ENCODE assay signal across 11 mouse cellular contexts in the genomic region with DNA sequence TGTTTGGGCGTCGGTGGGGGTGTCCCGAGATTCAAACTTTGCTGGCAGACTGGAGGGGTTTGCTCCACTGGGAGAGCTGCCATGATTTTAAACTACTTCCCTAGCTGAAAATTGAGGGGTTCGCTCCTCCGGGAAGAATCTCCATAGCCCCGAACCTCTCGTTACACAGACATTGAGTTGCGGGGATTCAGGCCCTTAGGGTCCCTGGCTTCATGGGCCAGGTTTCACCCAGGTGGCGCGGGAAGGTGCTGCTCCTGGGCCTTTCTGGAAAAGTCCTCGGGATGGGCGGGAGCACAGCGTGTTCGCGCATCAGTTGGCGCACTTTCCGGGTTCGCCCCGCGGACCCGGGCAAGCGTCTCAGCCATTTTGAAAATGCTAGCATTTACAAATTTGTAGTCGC. TPM values are rescaled to one million over a fixed set of nuclear protein-coding genes. Genes with fewer than 3 reads are reported as not detected.
DNase-seq lines count a peak whose midpoint lies in the region; ATAC-seq lines count a peak whose summit lies in the region.
"Had no signal": no experiment of that assay in that cellular context is flagged by ENCODE, and none has a peak within 500 bp of the region (broad histone marks: within the 10 kb centered on the region; RNA-seq: fewer than 3 reads in every experiment).

No protein-coding gene starts in this region.

- peaks cover 5% of the 10 kb centered on the region; the same call in 1 of the 2 replicates for H3K9me3 ChIP-seq in heart, embryonic 14.5 days (ENCODE audit: control insufficient read depth, low read length)
- peaks cover 4% of the 10 kb centered on the region; the same call in 1 of the 2 replicates for H3K9me3 ChIP-seq in embryonic facial prominence, embryonic 13.5 days
- H3K9me3 ChIP-seq in intestine, embryonic 14.5 days (ENCODE audit: control insufficient read depth, low read length): 0 out of 2 replicates have a peak, but pooled peaks cover 2% of the 10 kb centered on the region
- H3K9me3 ChIP-seq in neural tube, embryonic 12.5 days: no peaks in the 10 kb centered on the region

- peaks cover 5 to 15% of the 10 kb centered on the region in 2 experiments; a peak in 2 of 4 replicates for H3K4me1 ChIP-seq in heart, embryonic 14.5 days (ENCODE audit: control insufficient read depth in 2 of 2, insufficient read depth in 2 of 2, low read length in 2 of 2)
- H3K4me1 ChIP-seq in embryonic facial prominence, embryonic 13.5 days: peaks cover 16% of the 10 kb centered on the region
- H3K4me1 ChIP-seq in intestine, embryonic 14.5 days (replicated peaks; ENCODE audit: control insufficient read depth, insufficient read depth, low read length): peaks cover 7% of the 10 kb centered on the region; the same call in 1 of the 2 replicates
- H3K4me1 ChIP-seq in neural tube, embryonic 12.5 days: peaks cover 15% of the 10 kb centered on the region

- intact Hi-C loops in heart, postnatal 36 days (cut with DNase I): no loop called here

- no peaks in the 10 kb centered on the region for H3K36me3 ChIP-seq in heart, embryonic 14.5 days (ENCODE audit: control insufficient read depth, insufficient read depth, low read length)
- H3K36me3 ChIP-seq in embryonic facial prominence, embryonic 13.5 days: no peaks in the 10 kb centered on the region
- H3K36me3 ChIP-seq in intestine, embryonic 14.5 days (ENCODE audit: control insufficient read depth, insufficient read depth, low read length): no peaks in the 10 kb centered on the region
- H3K36me3 ChIP-seq in neural tube, embryonic 12.5 days: no peaks in the 10 kb centered on the region

- H3K27ac ChIP-seq in heart, embryonic 14.5 days (replicated peaks in 1 of 2; ENCODE audit: control insufficient read depth in 1 of 2, insufficient read depth in 1 of 2, low read depth in 2 of 2, low read length in 2 of 2): no peak overlapping the region
- no peak overlapping the region for H3K27ac ChIP-seq in embryonic facial prominence, embryonic 13.5 days
- no peak overlapping the region for H3K27ac ChIP-seq in intestine, embryonic 14.5 days (ENCODE audit: low read depth)
- no peak overlapping the region for H3K27ac ChIP-seq in neural tube, embryonic 12.5 days

- no peak for ATAC-seq in heart, embryonic 14.5 days (ENCODE audit: insufficient number of reproducible peaks, insufficient read depth, low FRiP score, low read depth)
- no peak for ATAC-seq in embryonic facial prominence, embryonic 13.5 days (ENCODE audit: insufficient number of reproducible peaks, insufficient read depth, low FRiP score, low TSS enrichment, low read depth)
- no peak for ATAC-seq in intestine, embryonic 14.5 days (replicated peaks; ENCODE audit: low FRiP score, low TSS enrichment, low read depth)
- no peak for ATAC-seq in neural tube, embryonic 12.5 days (ENCODE audit: low FRiP score, low read depth)

- peak overlapping the region; percentile 19 to 35; a peak in 3 of 4 replicates for H3K4me3 ChIP-seq in heart, embryonic 14.5 days (ENCODE audit: control insufficient read depth in 1 of 2, insufficient read depth in 1 of 2, low read depth in 1 of 2, low read length in 2 of 2)
- H3K4me3 ChIP-seq in embryonic facial prominence, embryonic 13.5 days: peak overlapping the region; percentile 38
- H3K4me3 ChIP-seq in intestine, embryonic 14.5 days (ENCODE audit: low read depth, low read length): no peak overlapping the region
- H3K4me3 ChIP-seq in neural tube, embryonic 12.5 days: peak overlapping the region; percentile 25

- no peak overlapping the region for H3K9ac ChIP-seq in heart, embryonic 14.5 days (ENCODE audit: low read length)
- H3K9ac ChIP-seq in embryonic facial prominence, embryonic 13.5 days: no peak overlapping the region
- H3K9ac ChIP-seq in intestine, embryonic 14.5 days (ENCODE audit: low read length): no peak overlapping the region
- H3K9ac ChIP-seq in neural tube, embryonic 12.5 days: no peak overlapping the region

- DNase-seq in heart, postnatal 36 days: no peak
- DNase-seq in intestine, embryonic 14.5 days (ENCODE audit: low spot score): peak; percentile 70
- DNase-seq in thymus, postnatal 36 days: no peak
- DNase-seq in c-Kit-positive CD71-positive TER-119-positive erythroid progenitor cells, embryonic 14.5 days (ENCODE audit: low spot score): no peak
- no peak for DNase-seq in adrenal gland, postnatal 36 days

- H3K4me2 ChIP-seq in heart, embryonic 14.5 days (ENCODE audit: low read length): peak overlapping the region; percentile 67
- peak overlapping the region; percentile 61 for H3K4me2 ChIP-seq in embryonic facial prominence, embryonic 13.5 days
- peak overlapping the region; percentile 34; the same call in 1 of the 2 replicates for H3K4me2 ChIP-seq in intestine, embryonic 14.5 days (ENCODE audit: low read length)
- peak overlapping the region; percentile 52 for H3K4me2 ChIP-seq in neural tube, embryonic 12.5 days (replicated peaks)

- peaks cover 87% of the 10 kb centered on the region for H3K27me3 ChIP-seq in heart, embryonic 14.5 days (ENCODE audit: control insufficient read depth, insufficient read depth, low read length)
- peaks cover 82% of the 10 kb centered on the region for H3K27me3 ChIP-seq in embryonic facial prominence, embryonic 13.5 days
- H3K27me3 ChIP-seq in intestine, embryonic 14.5 days (replicated peaks; ENCODE audit: control insufficient read depth, insufficient read depth, low read length): peaks cover 71% of the 10 kb centered on the region
- H3K27me3 ChIP-seq in neural tube, embryonic 12.5 days (replicated peaks): peaks cover 63% of the 10 kb centered on the region
- H3K27me3 ChIP-seq: CH12.LX had no signal

- WGBS in heart, embryonic 14.5 days: 2% methylated on average over 23 of the region's 23 CpGs
- WGBS in embryonic facial prominence, embryonic 13.5 days: 2% methylated on average over 23 of the region's 23 CpGs
- WGBS in intestine, embryonic 14.5 days: 3% methylated on average over 23 of the region's 23 CpGs
- 3% methylated on average over 23 of the region's 23 CpGs for WGBS in neural tube, embryonic 12.5 days

RNA-seq across cellular contexts. Expression of gene Dmrt1, which starts 1.2 kb away (rescaled TPM):
- polyA plus RNA-seq in heart, embryonic 14.5 days (2014; fragmentation: Nextera tagmentation; extraction: Ambion mirVana): not detected in 2 replicates
- not detected for total RNA-seq in heart, postnatal 36 days (2021)
- polyA plus RNA-seq in embryonic facial prominence, embryonic 13.5 days (2015; fragmentation: Nextera tagmentation; extraction: Ambion mirVana): 0.20 and 0.36 TPM in 2 replicates
- polyA plus RNA-seq in intestine, embryonic 14.5 days (2014; fragmentation: Nextera tagmentation; extraction: Ambion mirVana): not detected in 2 replicates
- polyA plus RNA-seq in neural tube, embryonic 12.5 days (2016; fragmentation: Nextera tagmentation; extraction: Ambion mirVana): 0.11 and 0.27 TPM in 2 replicates
- not detected for total RNA-seq in adrenal gland, postnatal 36 days (2021)
- total RNA-seq: gastrocnemius, postnatal 10 days; left cerebral cortex, postnatal 36 days had no signal
